Mouse (Mus musculus): ENCODE measurements around the gene Ppp1r2. TPM values are rescaled to one million over a fixed set of nuclear protein-coding genes. Genes with fewer than 3 reads are reported as not detected.

Ppp1r2 gene
- total RNA-seq, 2 experiments from 2014 or later: 80.7 to 84.4 TPM

DNA sequence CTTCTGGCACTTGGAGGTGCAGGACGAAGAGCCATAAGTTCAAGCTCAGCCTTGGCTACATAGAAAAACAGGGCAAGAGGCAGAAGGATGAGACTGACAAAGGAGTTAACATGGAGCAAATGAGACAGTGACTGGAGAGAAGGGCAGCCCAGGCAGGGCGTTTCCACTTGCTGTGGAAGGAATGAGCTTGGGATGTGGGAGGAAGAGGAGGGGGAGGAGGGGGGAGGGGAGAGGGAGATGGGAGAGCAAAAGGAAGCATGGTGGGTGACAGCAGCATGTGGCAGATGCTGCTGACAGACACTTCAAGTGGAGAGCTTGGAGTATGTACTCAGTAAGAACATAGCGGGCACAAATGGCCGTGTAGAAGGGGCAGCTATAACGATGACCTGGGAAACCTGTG, 36.8 kb downstream of the Ppp1r2 start:
- DNase-seq (ENCODE audit: low spot score): no peak
- intact Hi-C loops (cut with DNase I): no loop called here

DNA sequence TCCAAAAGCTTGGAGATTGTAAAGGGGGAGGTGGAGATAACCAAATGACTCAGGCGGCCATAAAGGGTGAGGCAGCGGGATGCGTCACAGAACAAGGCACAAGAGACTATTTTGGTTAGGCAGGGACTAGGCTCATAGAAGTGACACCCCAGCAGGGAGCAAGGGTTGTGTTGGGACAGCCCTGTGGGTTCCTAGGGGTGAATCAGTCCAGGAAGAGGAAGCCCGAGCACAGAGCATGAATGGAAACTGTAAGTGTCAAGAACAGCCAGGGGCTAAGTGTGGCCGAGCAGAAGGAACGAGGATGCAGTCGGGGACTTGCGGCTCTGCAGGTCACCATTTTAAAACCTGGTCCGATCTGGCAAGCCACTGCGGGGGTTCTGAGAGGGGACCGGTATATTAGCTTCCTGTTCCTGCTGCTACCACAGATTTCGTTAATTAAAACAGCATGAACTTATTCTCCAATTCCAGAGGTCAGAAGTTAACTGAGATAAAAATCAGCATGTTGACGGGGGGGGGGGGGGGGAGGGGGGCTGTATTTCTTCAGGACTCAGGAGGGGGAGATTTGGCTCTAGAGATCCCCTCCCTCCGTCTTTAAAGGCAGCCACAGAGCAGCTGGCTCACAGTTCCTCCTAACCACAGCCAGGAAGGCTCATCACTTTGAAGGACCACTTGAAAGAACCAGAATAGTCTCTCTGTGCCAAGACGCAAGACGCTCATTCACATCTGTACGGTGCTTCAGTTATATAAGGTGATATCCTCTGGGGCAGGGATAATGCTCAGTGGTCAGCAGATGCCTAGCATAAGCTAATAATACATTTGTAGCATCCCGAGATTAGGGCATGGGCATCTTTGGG, 39.4 kb downstream of the Ppp1r2 start:
- intact Hi-C loops (cut with DNase I): no loop called here

DNA sequence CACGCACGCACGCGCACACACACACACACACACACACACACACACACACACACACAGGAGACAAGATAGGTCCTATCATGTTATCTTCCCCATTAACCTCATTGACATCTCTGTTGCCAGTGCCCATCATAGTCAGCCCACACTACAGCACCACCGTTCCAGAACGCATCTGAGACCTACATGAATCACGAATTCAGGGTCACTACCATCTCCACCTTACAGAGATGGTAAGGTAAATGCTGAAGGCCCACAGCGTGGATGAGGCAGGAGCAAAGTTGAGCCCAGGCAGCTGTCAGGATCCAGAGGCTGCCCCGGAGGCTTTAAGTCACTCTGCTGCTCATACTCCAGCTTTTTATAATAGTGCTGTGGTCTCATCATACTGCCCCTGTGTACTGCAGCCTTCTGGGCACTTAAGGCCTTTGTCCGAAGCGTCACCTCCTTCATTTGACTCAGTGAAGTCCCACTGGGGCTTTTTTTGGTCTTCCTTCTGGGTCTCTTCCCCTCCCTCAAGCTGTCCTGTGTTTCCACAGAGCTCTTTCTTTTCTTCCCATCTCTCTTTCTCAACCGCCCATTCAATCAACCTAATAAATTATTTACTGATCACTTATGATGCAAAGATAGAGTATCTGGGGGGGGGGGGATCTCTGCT, 40.1 kb downstream of the Ppp1r2 start:
- intact Hi-C loops (cut with DNase I): no loop called here
- no peak for DNase-seq (ENCODE audit: low spot score)

More for the DNA sequence above, 39.4 kb downstream of the Ppp1r2 start:
- DNase-seq (ENCODE audit: low spot score): no peak

DNA sequence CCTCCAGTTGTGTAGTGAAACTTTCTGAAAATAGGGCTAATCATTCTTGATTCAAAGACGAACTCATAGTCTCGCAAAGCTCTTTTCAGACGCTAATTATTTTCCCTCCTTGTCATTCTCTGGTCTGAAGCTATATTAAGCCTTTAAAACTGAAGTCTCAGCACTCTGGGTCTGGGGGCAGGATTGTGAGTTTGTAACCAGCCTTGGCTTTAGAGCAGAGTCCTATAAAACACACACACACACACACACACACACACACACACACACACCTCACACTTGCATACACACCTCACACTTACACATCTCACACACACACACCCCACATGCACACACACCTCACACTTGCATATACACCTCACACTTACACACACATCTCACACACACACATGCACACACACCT, 40.7 kb downstream of the Ppp1r2 start:
- intact Hi-C loops (cut with DNase I): no loop called here
- no peak for DNase-seq (ENCODE audit: low spot score)

DNA sequence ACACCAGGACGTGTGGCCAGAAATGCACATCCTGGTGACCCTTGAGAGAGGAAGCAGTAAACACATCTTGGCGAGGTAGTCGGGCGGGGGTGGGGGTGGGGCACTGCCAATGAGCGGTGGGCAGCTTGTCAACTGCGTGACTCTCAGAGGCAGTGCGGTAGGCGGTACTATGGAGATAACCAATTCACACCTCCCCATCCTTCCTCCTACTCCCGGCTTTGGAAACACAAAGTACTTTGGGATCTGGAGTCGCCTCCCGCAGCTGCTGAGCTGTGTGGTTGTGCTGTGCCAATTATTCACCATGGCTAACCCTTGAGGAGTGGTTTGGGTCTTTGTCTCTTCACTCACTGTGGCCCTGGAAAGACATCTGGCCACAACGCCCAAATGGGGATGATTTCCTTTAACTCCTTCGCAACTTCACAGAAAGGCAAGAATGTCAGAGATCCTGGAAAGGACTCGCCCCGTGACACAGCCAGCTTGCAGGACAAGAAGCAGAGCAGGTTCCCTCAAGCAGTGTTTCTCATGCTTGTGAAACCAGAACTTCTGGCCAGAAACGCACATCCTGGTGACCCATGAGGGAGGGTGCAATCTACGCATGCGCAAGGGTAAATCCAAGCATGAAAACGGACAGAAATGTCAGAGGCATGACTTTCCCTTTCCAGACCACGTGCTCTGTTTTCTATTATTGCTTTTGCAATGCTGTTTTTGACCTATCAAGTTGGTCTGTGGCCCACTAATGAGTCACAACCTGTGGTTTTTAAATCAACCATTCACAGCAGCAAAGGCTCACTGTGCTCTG, 41.3 kb downstream of the Ppp1r2 start:
- DNase-seq (ENCODE audit: low spot score): peak; percentile 82

DNA sequence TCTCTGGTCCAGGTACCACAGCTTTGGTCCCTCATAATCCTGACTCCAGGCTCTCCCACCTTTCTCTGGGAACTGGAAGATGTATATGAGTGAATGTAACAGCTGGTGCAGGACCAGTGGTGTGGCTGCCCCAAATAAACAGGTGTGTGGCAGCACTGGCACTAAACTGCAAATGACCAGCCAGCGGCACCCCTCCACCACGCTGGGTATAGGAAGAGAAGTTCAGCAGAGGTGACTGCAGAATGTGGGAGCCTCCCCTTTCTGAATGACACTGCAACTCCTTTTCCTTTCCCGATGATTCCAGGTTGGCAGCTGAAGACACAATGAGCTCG, 41.9 kb downstream of the Ppp1r2 start:
- intact Hi-C loops (cut with DNase I): no loop called here
- DNase-seq (ENCODE audit: low spot score): peak; percentile 5

More for the DNA sequence above, 41.3 kb downstream of the Ppp1r2 start:
- intact Hi-C loops (cut with DNase I): no loop called here

DNA sequence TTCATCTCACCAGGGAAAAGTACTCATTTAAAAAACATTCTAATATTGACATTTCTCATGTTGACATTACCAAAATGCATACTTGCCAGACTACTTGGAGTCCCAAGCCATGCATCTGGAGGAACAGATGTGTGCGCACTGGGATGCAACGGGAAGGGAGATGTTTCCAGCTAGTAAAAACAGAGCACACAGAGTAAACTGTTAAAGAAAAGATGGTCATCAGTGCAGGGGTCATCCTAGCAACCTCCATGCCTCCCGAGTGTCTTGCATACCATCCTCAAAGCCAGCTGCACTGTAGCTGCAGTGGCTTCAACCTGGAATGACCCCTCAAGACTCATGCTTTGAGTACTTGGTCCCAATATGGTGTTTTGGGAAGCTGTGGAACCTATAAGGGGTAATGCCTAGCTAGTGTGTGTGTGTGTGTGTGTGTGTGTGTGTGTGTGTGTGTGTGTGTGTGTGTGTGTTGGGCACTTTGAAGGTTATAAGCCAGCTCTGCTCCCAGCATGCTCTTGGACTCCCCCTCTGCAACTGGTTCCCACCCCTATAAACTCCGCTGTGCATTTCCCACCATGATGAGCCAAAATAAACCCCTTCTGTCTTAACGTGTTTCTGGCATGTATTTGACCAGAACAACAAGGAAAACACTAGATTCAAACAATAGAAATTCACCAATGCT, 42.4 kb downstream of the Ppp1r2 start:
- intact Hi-C loops (cut with DNase I): no loop called here
- DNase-seq (ENCODE audit: low spot score): no peak

DNA sequence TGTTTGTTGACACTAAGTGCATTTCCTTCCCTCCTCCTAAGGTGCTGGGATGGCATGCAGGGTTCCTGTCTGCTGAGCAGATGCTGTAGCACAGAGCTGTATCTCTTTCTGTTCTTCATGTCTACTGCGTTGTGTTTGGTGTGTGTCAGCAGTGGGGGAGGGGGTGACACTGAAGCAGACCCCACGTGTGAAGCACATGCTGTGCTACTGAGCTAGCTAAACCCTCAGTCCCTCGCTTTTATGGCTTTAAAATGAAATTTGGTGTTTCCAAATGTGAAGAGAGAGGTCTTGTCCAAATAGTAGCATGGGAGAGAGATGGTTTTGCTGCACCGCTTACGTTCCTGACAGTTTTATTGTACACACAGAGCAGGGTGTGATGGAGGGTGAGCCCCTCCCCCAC, 43.5 kb downstream of the Ppp1r2 start:
- intact Hi-C loops (cut with DNase I): no loop called here
- no peak for DNase-seq (ENCODE audit: low spot score)

DNA sequence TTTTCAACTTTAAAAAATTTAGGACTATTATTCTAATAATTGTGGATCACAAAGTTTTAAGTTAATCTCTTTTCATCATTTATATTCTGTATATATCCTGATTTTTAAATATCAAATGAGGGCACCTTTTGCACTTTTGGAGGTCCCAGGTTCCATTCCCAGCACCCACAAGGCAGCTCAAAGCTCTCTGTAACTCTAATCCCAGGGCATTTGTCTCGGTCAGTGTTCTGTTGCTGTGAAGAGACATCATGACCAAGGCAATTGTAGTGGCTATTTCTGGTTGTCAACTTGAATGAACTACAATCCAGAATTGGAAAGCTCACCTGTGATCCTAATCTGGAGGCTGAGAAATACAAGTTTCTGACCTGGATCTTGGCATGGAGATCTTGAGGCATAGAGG, 47.3 kb downstream of the Ppp1r2 start:
- no peak for DNase-seq (ENCODE audit: low spot score)
- intact Hi-C loops (cut with DNase I): no loop called here

DNA sequence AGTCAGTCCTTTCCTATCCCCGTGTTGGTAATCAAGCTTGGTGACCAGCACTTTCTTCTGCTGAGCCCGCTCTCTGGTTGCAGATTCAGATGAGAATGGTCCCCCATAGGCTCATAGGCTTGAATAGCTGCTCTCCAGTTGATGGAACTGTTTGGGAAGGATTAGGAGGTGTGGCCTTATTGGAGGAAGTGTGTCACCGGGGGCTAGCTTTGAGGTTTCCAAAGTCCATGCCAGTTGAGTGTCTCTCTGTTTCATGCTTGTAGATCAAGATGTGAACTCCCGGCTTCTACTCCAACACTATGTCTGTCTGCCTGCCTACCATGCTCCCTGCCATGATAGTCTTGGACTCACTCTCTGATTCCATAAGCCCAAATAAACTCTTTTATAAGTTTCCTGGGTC, 59.8 kb downstream of the Ppp1r2 start:
- intact Hi-C loops (cut with DNase I): no loop called here
- DNase-seq (ENCODE audit: low spot score): no peak

DNA sequence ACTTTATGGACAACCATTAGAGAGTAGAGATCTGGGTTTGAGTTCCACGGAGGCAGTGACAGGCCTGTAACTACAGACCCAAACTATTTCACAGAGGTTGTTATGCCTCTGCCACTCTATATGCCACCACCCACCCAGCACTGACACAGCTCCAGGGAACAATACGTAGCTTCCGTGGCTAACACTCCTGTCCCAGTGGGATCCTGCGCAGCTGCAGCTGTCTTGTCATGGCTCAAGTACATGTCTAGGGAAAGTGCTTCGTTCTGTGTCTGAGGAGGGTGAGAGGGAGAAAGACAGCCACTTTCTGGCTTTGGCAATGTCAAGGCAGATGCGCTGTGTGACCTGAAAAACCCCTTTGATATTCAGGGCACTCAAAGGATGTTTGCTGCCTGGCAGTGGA, 61.6 kb downstream of the Ppp1r2 start:
- DNase-seq (ENCODE audit: low spot score): no peak
- intact Hi-C loops (cut with DNase I): no loop called here

DNA sequence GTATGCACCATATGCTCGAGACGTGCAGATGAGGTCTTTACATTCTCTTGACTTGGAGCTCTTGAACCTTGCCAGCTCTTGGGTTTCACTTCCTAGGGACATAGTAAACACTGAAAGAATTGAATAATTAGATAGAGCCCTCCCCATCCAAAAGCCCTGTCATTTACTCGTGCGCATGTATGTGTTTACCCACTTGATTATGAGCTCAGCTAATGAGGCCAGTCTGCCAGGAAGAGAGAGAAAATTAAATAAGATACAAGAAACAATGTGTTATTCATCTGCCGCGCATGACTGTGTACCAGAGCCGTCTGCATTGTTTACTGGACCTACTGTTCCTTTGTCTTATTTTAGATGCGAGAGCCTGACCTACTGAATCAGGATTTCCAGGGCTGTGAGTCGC, 63.6 kb downstream of the Ppp1r2 start:
- DNase-seq (ENCODE audit: low spot score): no peak
- intact Hi-C loops (cut with DNase I): no loop called here

DNA sequence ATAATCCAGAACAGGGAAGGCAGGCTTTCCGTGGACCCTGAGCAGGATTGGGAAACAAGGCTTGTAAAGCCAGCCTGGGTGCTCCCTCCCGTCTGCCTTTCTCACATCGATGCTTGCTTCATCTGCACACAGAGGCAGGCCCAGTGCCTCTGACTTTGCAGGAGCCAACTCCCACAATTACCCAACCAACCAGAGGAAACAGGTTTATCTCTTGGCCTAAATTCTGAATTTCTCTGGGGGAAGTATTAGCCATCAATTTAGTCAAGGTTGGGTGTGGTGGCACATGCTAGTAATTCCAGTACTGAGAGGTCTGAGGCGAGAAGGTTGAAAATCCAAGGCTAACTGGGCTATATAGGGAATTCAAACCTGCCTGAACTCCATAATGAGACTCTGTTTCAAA, 64.6 kb downstream of the Ppp1r2 start:
- DNase-seq (ENCODE audit: low spot score): peak; percentile 46
- intact Hi-C loops (cut with DNase I): no loop called here

DNA sequence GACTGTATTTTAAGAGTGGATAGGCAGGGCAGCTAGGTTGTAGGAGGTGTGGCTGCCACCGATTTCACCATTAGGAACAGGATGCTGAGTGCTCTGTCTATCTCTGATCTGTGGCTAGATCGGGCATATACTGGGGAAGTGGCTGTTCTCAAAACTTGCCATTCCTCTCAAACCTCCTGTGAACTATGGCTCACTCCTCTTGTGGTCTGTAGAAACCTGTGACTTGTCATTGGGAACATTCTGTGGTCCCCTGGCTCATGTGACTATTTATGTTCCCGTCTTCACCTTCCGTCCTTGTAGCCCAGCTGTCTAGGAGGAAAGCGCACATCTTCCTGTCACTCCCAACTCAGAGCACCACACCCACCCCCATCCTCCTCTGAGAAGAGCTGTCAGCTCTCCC, 65.2 kb downstream of the Ppp1r2 start:
- no peak for DNase-seq (ENCODE audit: low spot score)
- intact Hi-C loops (cut with DNase I): no loop called here

DNA sequence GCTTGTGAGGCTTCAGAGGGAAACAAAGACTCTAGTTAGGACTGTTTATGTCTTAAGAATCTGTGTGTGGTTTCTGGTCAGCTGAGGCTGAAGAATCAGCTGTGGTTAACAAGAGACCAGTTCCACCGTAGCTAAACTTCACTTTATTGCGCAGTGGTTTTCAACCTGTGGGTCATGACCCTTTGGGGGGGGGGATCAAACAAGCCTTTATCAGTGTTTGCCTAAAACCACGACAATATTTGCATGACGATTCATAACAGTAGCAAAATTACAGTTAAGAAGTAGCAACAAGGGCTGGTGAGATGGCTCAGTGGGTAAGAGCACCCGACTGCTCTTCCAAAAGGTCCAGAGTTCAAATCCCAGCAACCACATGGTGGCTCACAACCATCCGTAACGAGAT, 69.4 kb downstream of the Ppp1r2 start:
- intact Hi-C loops (cut with DNase I): no loop called here
- no peak for DNase-seq (ENCODE audit: low spot score)

DNA sequence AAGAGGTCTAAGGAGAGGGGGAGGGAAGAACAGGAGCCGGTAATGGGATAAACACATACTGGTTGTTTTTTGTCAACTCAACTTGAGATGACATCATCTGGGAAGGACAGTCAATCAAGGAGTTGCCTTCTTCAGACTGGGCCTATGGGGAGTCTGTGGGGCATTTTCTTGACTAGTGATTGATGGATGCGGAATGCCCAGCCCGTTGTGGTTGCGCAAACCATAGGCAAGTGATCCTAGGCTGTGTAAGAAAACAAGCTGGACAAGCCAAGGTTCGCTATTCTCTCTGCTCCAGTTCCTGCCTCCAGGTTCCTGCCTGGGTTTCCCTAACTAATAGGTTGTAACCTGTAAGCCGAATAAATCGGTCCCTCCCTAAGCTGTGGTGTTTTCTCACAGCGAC, 69.9 kb downstream of the Ppp1r2 start:
- intact Hi-C loops (cut with DNase I): no loop called here
- no peak for DNase-seq (ENCODE audit: low spot score)

DNA sequence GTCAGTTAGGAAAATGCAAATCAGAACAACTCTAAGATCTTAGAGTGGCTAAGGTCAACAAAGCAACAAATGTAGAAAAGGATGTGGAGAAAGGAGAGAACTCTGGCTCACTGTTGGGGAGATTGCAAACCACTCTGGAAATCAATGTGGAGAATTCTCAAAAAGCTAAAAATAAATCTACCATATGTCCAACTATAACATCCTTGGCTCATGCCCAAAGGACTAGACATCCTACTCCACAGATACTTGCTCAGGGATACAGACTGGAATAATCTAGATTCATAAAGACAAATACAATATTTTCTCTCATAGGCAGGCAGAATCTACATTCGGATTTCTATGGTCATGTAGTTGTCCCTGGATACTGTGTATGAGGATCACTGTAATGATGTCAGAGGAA, 70.9 kb downstream of the Ppp1r2 start:
- no peak for DNase-seq (ENCODE audit: low spot score)
- intact Hi-C loops (cut with DNase I): loop anchor here (5.0 kb wide), 2 partner anchors 68 to 122 kb away; partner anchors contain the start of gene Xxylt1

DNA sequence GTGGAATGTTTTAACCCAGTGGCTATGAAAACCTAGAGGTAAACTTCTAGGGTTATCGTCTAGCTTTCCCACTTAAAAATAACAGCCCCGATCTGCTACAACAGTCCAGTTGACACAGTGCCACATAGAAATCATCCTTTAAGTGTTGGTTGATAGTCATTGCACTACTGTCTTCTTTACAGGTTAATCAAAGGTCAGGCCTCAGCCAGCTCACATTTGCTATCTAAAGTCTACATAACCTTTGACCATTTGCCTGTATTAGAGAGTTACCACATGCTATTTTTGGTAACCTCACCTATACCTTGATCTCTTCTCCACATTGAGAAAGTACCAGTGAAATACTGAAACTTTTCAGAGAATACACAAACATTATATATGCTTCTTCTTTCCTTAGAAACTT, 73.4 kb downstream of the Ppp1r2 start:
- DNase-seq (ENCODE audit: low spot score): no peak
- intact Hi-C loops (cut with DNase I): loop anchor here (5.0 kb wide), 2 partner anchors 71 to 119 kb away; partner anchors contain the start of gene Xxylt1
